Mouse (Mus musculus) small intestine, adult 2 months (tissue): ENCODE data around the gene Tpst1.

Source experiments
- CTCF ChIP-seq: fragments of 200-500 bp; IDR thresholded peaks from 2 replicates; pipeline ENCODE4 v1.5.1; 2012; ENCODE audit warnings: low read depth, mild to moderate bottlenecking, control low read depth, inconsistent platforms, low read length, moderate library complexity, mixed read lengths; ENCODE audit not compliant: insufficient replicate concordance, insufficient read length; ENCODE audit errors: extremely low read depth
- POLR2A ChIP-seq: fragments of 200-500 bp; IDR thresholded peaks from 2 replicates; pipeline ENCODE4 v1.6.1; 2012; ENCODE audit warnings: low read depth, mild to moderate bottlenecking, control low read depth, inconsistent platforms, low read length, moderate library complexity

- no peak for TF ChIP-seq POLR2A
- TF ChIP-seq CTCF, result no peak
Measured at GRCm38 (mm10) chr5:130097837-130098236, 24.7 kb downstream of the Tpst1 start.
